Mouse (Mus musculus) kidney, postnatal 4 days (tissue): ENCODE results near the gene Itgb8.

Experiments used
- DNase-seq, 2 experiments: peaks; one replicate each; pipeline ENCODE4 v3.0.0; 2021; ENCODE audit warnings: mixed read lengths in 2 of 2

The Itgb8 gene

DNA sequence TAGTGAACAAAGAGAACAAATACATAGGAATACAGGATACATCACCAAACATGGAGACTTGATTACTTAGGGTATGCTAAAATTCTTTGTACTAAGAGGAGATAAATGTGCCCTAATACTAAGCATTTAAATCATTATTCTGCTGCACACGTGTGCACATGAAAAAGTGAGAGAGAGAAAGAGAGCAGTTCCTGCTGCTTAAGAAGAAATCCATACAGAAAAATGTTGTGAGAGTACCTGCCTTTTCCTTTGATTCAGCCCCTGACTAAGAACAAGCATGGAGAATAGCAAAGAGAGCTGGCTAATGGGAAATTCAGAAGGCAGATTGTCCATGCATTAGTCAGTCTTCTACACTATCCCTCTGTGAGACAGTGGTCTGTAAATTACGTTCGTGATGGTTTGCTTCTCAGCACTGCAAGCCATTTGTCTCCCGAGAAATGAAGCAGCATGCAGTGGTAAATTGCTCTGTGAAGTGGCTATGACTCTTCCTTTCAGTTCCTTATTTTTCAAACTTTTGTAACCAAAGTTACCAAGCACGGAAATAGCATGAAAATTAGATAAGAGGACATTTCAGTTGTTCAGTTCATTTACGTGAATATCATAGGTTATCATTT, 125.0 kb downstream of the Itgb8 start:
- DNase-seq = no peak

DNA sequence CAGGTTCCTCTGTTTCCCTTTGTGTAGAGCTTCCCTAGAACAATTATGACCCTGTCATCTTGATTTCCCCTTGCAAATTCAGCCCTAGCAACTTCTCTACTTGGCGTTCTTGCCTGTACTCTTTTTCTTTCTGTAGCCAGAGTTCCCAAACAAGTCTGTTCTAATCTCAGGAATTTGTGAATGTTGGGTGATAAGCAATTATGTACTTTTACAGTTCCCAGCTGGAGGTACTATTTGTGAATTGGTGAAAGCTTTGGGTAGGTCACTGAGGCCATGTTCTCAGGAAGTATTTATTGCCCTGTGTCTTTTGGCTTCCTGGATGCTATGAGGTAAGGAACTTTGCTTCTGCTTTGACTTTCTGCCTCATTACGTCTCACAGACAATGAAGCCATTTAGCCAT, 128.5 kb downstream of the Itgb8 start:
- no peak for DNase-seq
